Mouse (Mus musculus): ENCODE data around the gene Agfg1. TPM values are rescaled to one million over a fixed set of nuclear protein-coding genes. Genes with fewer than 3 reads are reported as not detected.
A peak's percentile ranks its signal among the peaks of the same experiment; 100 is the strongest.

The Agfg1 gene
- polyA plus RNA-seq, 1 experiment from 2014 or later: 25.7 TPM

GRCm38 (mm10) chr1:82825783-82826182 lies 13.5 kb upstream of the Agfg1 start:
- H3K27me3 ChIP-seq: no peaks in the 10 kb centered on the region
- WGBS: 83% methylated on average over 7 of the region's 7 CpGs

GRCm38 (mm10) chr1:82826911-82827310 lies 12.4 kb upstream of the Agfg1 start:
- no peaks in the 10 kb centered on the region for H3K27me3 ChIP-seq
- H3K4me3 ChIP-seq: no peak overlapping the region
- H3K4me1 ChIP-seq: no peaks in the 10 kb centered on the region
- no peak for ATAC-seq (ENCODE audit: insufficient number of reproducible peaks, low FRiP score, low TSS enrichment, low read depth)
- no peak overlapping the region for H3K27ac ChIP-seq
- H3K9ac ChIP-seq: no peak overlapping the region
- 47% methylated on average over 5 of the region's 5 CpGs for WGBS
- no peaks in the 10 kb centered on the region for H3K9me3 ChIP-seq
- H3K36me3 ChIP-seq: no peaks in the 10 kb centered on the region
- H3K4me2 ChIP-seq: no peak overlapping the region

More at GRCm38 (mm10) chr1:82825783-82826182, 13.5 kb upstream of the Agfg1 start:
- H3K27ac ChIP-seq: no peak overlapping the region
- H3K4me3 ChIP-seq: no peak overlapping the region
- no peak overlapping the region for H3K9ac ChIP-seq
- H3K36me3 ChIP-seq: no peaks in the 10 kb centered on the region
- H3K4me1 ChIP-seq: no peaks in the 10 kb centered on the region
- no peak for ATAC-seq (ENCODE audit: insufficient number of reproducible peaks, low FRiP score, low TSS enrichment, low read depth)
- no peak overlapping the region for H3K4me2 ChIP-seq
- no peaks in the 10 kb centered on the region for H3K9me3 ChIP-seq

GRCm38 (mm10) chr1:82830771-82831170 lies 8.5 kb upstream of the Agfg1 start:
- H3K36me3 ChIP-seq: no peaks in the 10 kb centered on the region
- H3K9me3 ChIP-seq: no peaks in the 10 kb centered on the region
- H3K4me1 ChIP-seq: no peaks in the 10 kb centered on the region
- no peak overlapping the region for H3K4me2 ChIP-seq
- no peak overlapping the region for H3K27ac ChIP-seq
- 89% methylated on average over 1 of the region's 1 CpGs for WGBS
- no peak for ATAC-seq (ENCODE audit: insufficient number of reproducible peaks, low FRiP score, low TSS enrichment, low read depth)
- H3K9ac ChIP-seq: no peak overlapping the region
- H3K27me3 ChIP-seq: no peaks in the 10 kb centered on the region
- no peak overlapping the region for H3K4me3 ChIP-seq

GRCm38 (mm10) chr1:82831547-82832240 lies 7.6 kb upstream of the Agfg1 start:
- H3K9ac ChIP-seq: no peak overlapping the region
- H3K27me3 ChIP-seq: no peaks in the 10 kb centered on the region
- H3K4me1 ChIP-seq: no peaks in the 10 kb centered on the region
- H3K36me3 ChIP-seq: no peaks in the 10 kb centered on the region
- no peak for ATAC-seq (ENCODE audit: insufficient number of reproducible peaks, low FRiP score, low TSS enrichment, low read depth)
- no peaks in the 10 kb centered on the region for H3K9me3 ChIP-seq
- WGBS: 69% methylated on average over 9 of the region's 9 CpGs
- H3K4me3 ChIP-seq: no peak overlapping the region
- H3K27ac ChIP-seq: no peak overlapping the region
- no peak overlapping the region for H3K4me2 ChIP-seq

GRCm38 (mm10) chr1:82832495-82833021 lies 6.7 kb upstream of the Agfg1 start:
- no peaks in the 10 kb centered on the region for H3K36me3 ChIP-seq
- no peak overlapping the region for H3K9ac ChIP-seq
- no peaks in the 10 kb centered on the region for H3K27me3 ChIP-seq
- no peak overlapping the region for H3K27ac ChIP-seq
- H3K9me3 ChIP-seq: no peaks in the 10 kb centered on the region
- no peaks in the 10 kb centered on the region for H3K4me1 ChIP-seq
- no peak overlapping the region for H3K4me2 ChIP-seq
- ATAC-seq (ENCODE audit: insufficient number of reproducible peaks, low FRiP score, low TSS enrichment, low read depth): no peak
- no peak overlapping the region for H3K4me3 ChIP-seq
- 80% methylated on average over 11 of the region's 11 CpGs for WGBS

- H3K4me2 ChIP-seq: no peak overlapping the region
- H3K9me3 ChIP-seq: no peaks in the 10 kb centered on the region
- no peak overlapping the region for H3K9ac ChIP-seq
- 88% methylated on average over 2 of the region's 2 CpGs for WGBS
- H3K27me3 ChIP-seq: no peaks in the 10 kb centered on the region
- H3K4me3 ChIP-seq: no peak overlapping the region
- H3K36me3 ChIP-seq: no peaks in the 10 kb centered on the region
- H3K27ac ChIP-seq: no peak overlapping the region
- no peaks in the 10 kb centered on the region for H3K4me1 ChIP-seq
- no peak for ATAC-seq (ENCODE audit: insufficient number of reproducible peaks, low FRiP score, low TSS enrichment, low read depth)
Measured at GRCm38 (mm10) chr1:82833501-82833900, 5.8 kb upstream of the Agfg1 start.

- no peak overlapping the region for H3K9ac ChIP-seq
- H3K27ac ChIP-seq: no peak overlapping the region
- H3K9me3 ChIP-seq: no peaks in the 10 kb centered on the region
- peaks cover 4% of the 10 kb centered on the region; the same call in 1 of the 2 replicates for H3K4me1 ChIP-seq
- no peak for ATAC-seq (ENCODE audit: insufficient number of reproducible peaks, low FRiP score, low TSS enrichment, low read depth)
- no peaks in the 10 kb centered on the region for H3K27me3 ChIP-seq
- no peak overlapping the region for H3K4me2 ChIP-seq
- 59% methylated on average over 8 of the region's 8 CpGs for WGBS
- H3K36me3 ChIP-seq: no peaks in the 10 kb centered on the region
- no peak overlapping the region for H3K4me3 ChIP-seq
Measured at GRCm38 (mm10) chr1:82834572-82834971, 4.7 kb upstream of the Agfg1 start.

- no peak overlapping the region for H3K9ac ChIP-seq
- no peak overlapping the region for H3K4me3 ChIP-seq
- 78% methylated on average over 13 of the region's 13 CpGs for WGBS
- no peaks in the 10 kb centered on the region for H3K9me3 ChIP-seq
- no peak for ATAC-seq (ENCODE audit: insufficient number of reproducible peaks, low FRiP score, low TSS enrichment, low read depth)
- H3K4me2 ChIP-seq: no peak overlapping the region
- H3K27ac ChIP-seq: no peak overlapping the region
- H3K27me3 ChIP-seq: no peaks in the 10 kb centered on the region
- no peaks in the 10 kb centered on the region for H3K36me3 ChIP-seq
- peaks cover 12% of the 10 kb centered on the region for H3K4me1 ChIP-seq
Measured at GRCm38 (mm10) chr1:82836342-82837217, 2.7 kb upstream of the Agfg1 start.

GRCm38 (mm10) chr1:82837579-82837978 lies 1.7 kb upstream of the Agfg1 start:
- WGBS: 73% methylated on average over 6 of the region's 6 CpGs
- Histone ChIP-seq H3K4me3 (no peak overlapping the region), H3K9me3 (no peaks in the 10 kb centered on the region), H3K4me1 (peaks cover 12% of the 10 kb centered on the region), H3K27ac (no peak overlapping the region), H3K27me3 (no peaks in the 10 kb centered on the region), H3K4me2 (no peak overlapping the region), H3K36me3 (no peaks in the 10 kb centered on the region), H3K9ac (no peak overlapping the region)
- ATAC-seq (ENCODE audit: insufficient number of reproducible peaks, low FRiP score, low TSS enrichment, low read depth): no peak

GRCm38 (mm10) chr1:82838469-82839295 lies 601 bp upstream of the Agfg1 start:
- no peak for ATAC-seq (ENCODE audit: insufficient number of reproducible peaks, low FRiP score, low TSS enrichment, low read depth)
- peak overlapping the region; percentile 84; the same call in 1 of the 2 replicates for H3K27ac ChIP-seq
- H3K9ac ChIP-seq: no peak overlapping the region; the same call in 1 of the 2 replicates
- no peaks in the 10 kb centered on the region for H3K9me3 ChIP-seq
- H3K4me3 ChIP-seq: peak overlapping the region; percentile 98
- peak overlapping the region; percentile 46 for H3K4me2 ChIP-seq
- no peaks in the 10 kb centered on the region for H3K27me3 ChIP-seq
- 27% methylated on average over 18 of the region's 18 CpGs for WGBS
- peaks cover 12% of the 10 kb centered on the region for H3K4me1 ChIP-seq
- H3K36me3 ChIP-seq: no peaks in the 10 kb centered on the region

GRCm38 (mm10) chr1:82839614-82840421 lies 535 bp downstream of the Agfg1 start:
- ATAC-seq (ENCODE audit: insufficient number of reproducible peaks, low FRiP score, low TSS enrichment, low read depth): peak; percentile 62
- peak overlapping the region; percentile 98 for H3K4me3 ChIP-seq

More at GRCm38 (mm10) chr1:82839614-82840421, 535 bp downstream of the Agfg1 start:
- Histone ChIP-seq H3K9ac (peak overlapping the region; percentile 90), H3K4me1 (peaks cover 12% of the 10 kb centered on the region), H3K27ac (peak overlapping the region; percentile 84), H3K27me3 (no peaks in the 10 kb centered on the region), H3K4me2 (peak overlapping the region; percentile 87), H3K9me3 (no peaks in the 10 kb centered on the region), H3K36me3 (no peaks in the 10 kb centered on the region)
- under 1% methylated on average over 84 of the region's 86 CpGs for whole genome bisulfite sequencing
